Mouse (Mus musculus) stomach, embryonic 14.5 days (tissue): Measurements from ENCODE around the gene Thap4. TPM values are rescaled to one million over a fixed set of nuclear protein-coding genes. Genes with fewer than 3 reads are reported as not detected.

Experiments used
- ATAC-seq: fragments of 200-750 bp; cut with Nextera tagmentation; 2 replicates; pipeline ENCODE4 v1.8.0; 2017; ENCODE audit warnings: low read depth, moderate TSS enrichment; ENCODE audit not compliant: insufficient number of reproducible peaks, insufficient read depth, low FRiP score
- H3K27ac ChIP-seq: fragments of 300-500 bp; sonication (generic); 2 replicates; pipeline ENCODE4 v1.5.1; 2014; ENCODE audit warnings: mild to moderate bottlenecking, low read length, moderate library complexity, mixed read lengths
- H3K27me3 ChIP-seq: fragments of 300-500 bp; sonication (generic); 2 replicates; pipeline ENCODE4 v1.6.1; 2014; ENCODE audit warnings: low read length, control low read depth, mixed read lengths; ENCODE audit not compliant: control insufficient read depth, insufficient read depth
- H3K36me3 ChIP-seq: fragments of 300-500 bp; sonication (generic); 2 replicates; pipeline ENCODE4 v1.6.1; 2014; ENCODE audit warnings: mild to moderate bottlenecking, control low read depth, low read length, moderate library complexity, mixed read lengths; ENCODE audit not compliant: control insufficient read depth, insufficient read depth
- H3K4me1 ChIP-seq: fragments of 300-500 bp; sonication (generic); 2 replicates; pipeline ENCODE4 v1.6.1; 2014; ENCODE audit warnings: low read length, control low read depth, mixed read lengths; ENCODE audit not compliant: control insufficient read depth, insufficient read depth
- H3K4me2 ChIP-seq: fragments of 300-500 bp; sonication (generic); replicated peaks from 2 replicates; pipeline ENCODE4 v1.6.1; 2014; ENCODE audit warnings: low read depth, low read length, control low read depth
- H3K4me3 ChIP-seq: fragments of 300-500 bp; sonication (generic); 2 replicates; pipeline ENCODE4 v1.5.1; 2014; ENCODE audit warnings: low read depth, low read length, control low read depth
- H3K9ac ChIP-seq: fragments of 300-500 bp; sonication (generic); replicated peaks from 2 replicates; pipeline ENCODE4 v1.6.1; 2014; ENCODE audit warnings: low read depth, mild to moderate bottlenecking, control low read depth, low read length, moderate library complexity, mixed read lengths
- H3K9me3 ChIP-seq: fragments of 300-500 bp; sonication (generic); 2 replicates; pipeline ENCODE4 v1.6.1; 2016; ENCODE audit warnings: low read depth, low read length, control low read depth; ENCODE audit not compliant: control insufficient read depth
- WGBS: fragments of 180-500 bp; shearing (Covaris S2); extraction: QIAGEN DNeasy Blood & Tissue Kit; methylation state at CpG from one replicate; pipeline ENCODE4 v1.1.7; 2014; 5-methylcytosine and 5-hydroxymethylcytosine counted together
- polyA plus RNA-seq: library from polyadenylated mRNA; unstranded; fragments of >200 nt; fragmentation: Nextera tagmentation; extraction: Ambion mirVana; gene quantifications from 2 replicates; pipeline ENCODE4 v1.2.1, GENCODE M21; 2014

Gene Thap4
- polyA plus RNA-seq, 1 experiment from 2014 or later: 51.0 TPM

DNA sequence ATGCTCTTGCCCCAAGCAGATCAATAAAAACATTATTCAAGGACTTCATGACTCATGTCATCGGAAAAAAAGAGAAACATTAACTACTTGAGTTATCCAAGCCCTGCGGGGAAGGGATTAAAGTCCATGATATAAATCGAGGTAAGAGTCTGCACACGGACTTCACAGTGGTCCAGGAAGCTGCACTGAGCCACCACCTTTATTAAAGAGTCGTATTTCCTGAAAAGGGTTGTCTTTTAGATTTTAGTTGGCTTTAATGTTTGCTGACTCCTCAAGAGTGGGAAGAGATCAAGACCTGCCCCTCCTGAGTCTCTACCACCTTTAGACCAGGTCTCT is 97.7 kb downstream of the Thap4 start:
- no peaks in the 10 kb centered on the region for H3K4me1 ChIP-seq
- no peaks in the 10 kb centered on the region for H3K9me3 ChIP-seq
- 66% methylated on average over 5 of the region's 5 CpGs for WGBS
- H3K9ac ChIP-seq: no peak overlapping the region
- H3K4me3 ChIP-seq: no peak overlapping the region
- H3K4me2 ChIP-seq: no peak overlapping the region
- H3K36me3 ChIP-seq: no peaks in the 10 kb centered on the region
- no peak overlapping the region for H3K27ac ChIP-seq
- no peak for ATAC-seq
- no peaks in the 10 kb centered on the region for H3K27me3 ChIP-seq

DNA sequence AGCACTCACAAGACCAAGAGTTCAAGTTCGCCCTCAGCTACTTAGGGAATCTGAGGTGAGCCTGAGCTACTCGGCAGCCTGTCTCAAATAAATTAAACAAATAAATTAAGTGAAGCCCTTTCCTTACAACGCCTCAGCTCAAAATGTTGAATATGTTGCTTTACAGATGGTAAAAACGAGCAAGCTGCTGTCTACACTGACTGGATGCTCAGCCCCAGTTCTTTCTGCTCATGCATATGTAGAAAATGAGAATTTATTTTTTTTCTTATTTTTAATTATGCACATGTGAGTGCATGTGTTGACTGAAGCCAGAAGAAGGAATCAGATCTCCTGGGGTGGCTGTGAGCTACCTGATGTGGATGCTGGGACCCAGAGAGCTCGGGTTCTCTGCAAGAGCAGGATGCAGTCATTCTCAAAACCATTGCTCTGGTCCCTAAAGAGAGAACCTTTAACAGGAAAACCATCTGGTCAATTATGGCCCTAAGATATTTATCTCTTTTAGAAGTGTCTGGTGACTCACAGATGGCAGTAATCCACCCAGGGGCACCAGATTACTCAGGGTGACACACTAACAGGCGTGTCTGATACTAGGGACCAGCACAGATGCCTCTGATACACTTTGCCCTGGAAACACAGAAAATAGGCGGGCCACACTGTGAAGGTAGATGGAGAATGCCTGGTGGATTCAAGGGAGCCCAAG is 98.2 kb downstream of the Thap4 start:
- Histone ChIP-seq H3K4me2 (no peak overlapping the region), H3K9ac (no peak overlapping the region), H3K4me1 (no peaks in the 10 kb centered on the region), H3K4me3 (no peak overlapping the region), H3K9me3 (no peaks in the 10 kb centered on the region), H3K27ac (no peak overlapping the region), H3K27me3 (no peaks in the 10 kb centered on the region), H3K36me3 (no peaks in the 10 kb centered on the region)
- WGBS: 59% methylated on average over 7 of the region's 7 CpGs
- ATAC-seq: no peak

DNA sequence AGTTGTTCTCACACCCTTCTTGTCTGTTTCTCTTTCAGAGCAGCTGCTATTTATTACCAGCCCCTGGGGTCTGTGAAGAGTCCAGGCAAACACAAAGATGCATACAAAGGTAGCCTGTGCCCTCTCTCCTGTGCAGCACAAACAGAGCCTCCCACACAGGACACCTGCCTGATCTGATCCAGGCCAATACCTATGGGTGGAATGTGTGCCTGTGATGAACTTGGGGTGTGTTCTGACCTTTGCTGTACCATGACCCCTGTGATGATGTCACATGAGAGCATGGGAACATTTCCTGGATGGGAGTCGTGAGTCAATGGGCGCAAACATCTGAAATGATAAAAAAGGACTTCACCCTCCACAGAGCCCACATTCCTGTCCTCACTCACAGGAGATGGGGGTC is 99.9 kb downstream of the Thap4 start:
- no peak overlapping the region for H3K27ac ChIP-seq
- ATAC-seq: no peak

DNA sequence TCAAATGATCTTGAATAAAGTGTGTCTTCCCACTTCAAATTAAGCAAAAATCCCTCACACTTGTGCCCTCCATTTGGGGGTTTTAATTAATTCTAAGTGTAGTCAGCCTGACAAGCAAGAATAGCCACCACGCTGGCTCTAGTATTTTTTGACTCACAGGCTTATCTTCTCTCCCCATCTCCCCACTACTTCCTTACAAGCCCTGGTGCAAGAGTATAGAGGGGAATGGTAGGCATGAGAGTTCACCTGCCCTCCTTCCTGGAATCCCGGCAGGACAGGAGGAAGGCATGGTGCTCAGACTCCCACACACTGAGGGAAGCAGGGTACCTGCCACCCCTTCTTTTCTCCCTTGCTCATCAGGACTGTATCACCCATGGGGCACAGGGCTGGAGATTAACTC is 100.4 kb downstream of the Thap4 start:
- H3K9me3 ChIP-seq: no peaks in the 10 kb centered on the region
- H3K4me1 ChIP-seq: no peaks in the 10 kb centered on the region
- no peak overlapping the region for H3K27ac ChIP-seq
- ATAC-seq: no peak
- H3K27me3 ChIP-seq: no peaks in the 10 kb centered on the region
- no peak overlapping the region for H3K4me2 ChIP-seq
- WGBS: 36% methylated on average over 2 of the region's 2 CpGs
- no peak overlapping the region for H3K9ac ChIP-seq
- H3K4me3 ChIP-seq: no peak overlapping the region
- H3K36me3 ChIP-seq: no peaks in the 10 kb centered on the region

More for the DNA sequence above, 99.9 kb downstream of the Thap4 start:
- H3K9ac ChIP-seq: no peak overlapping the region
- H3K27me3 ChIP-seq: no peaks in the 10 kb centered on the region
- no peak overlapping the region for H3K4me3 ChIP-seq
- H3K4me1 ChIP-seq: no peaks in the 10 kb centered on the region
- H3K36me3 ChIP-seq: no peaks in the 10 kb centered on the region
- WGBS: 70% methylated on average over 2 of the region's 2 CpGs
- no peaks in the 10 kb centered on the region for H3K9me3 ChIP-seq
- H3K4me2 ChIP-seq: no peak overlapping the region

Other genes starting within 250 kb of the Thap4 start
- 7.0 and 7.7 TPM in 2 replicates for gene Farp2, start 242.8 kb downstream of the Thap4 start, polyA plus RNA-seq
- 171 and 174 TPM in 2 replicates for gene Stk25, start 96.2 kb downstream of the Thap4 start, polyA plus RNA-seq
- 54.1 and 58.0 TPM in 2 replicates for gene Bok, start 69.2 kb downstream of the Thap4 start, polyA plus RNA-seq
- gene Atg4b, start 3.4 kb downstream of the Thap4 start, polyA plus RNA-seq: 91.6 and 100 TPM in 2 replicates
- gene Dtymk, start 47.1 kb upstream of the Thap4 start, polyA plus RNA-seq: 271 and 280 TPM in 2 replicates
- gene Ing5, start 49.1 kb upstream of the Thap4 start, polyA plus RNA-seq: 19.4 and 21.7 TPM in 2 replicates
- 13.6 and 16.0 TPM in 2 replicates for gene D2hgdh, start 70.0 kb upstream of the Thap4 start, polyA plus RNA-seq
- not detected in 2 replicates for gene Gal3st2, start 106.4 kb upstream of the Thap4 start, polyA plus RNA-seq
- gene Gal3st2b, start 163.4 kb upstream of the Thap4 start, polyA plus RNA-seq: 0.09 TPM in 1 of 2 replicates, not detected in the other
- not detected in 2 replicates for gene Gal3st2c, start 235.6 kb upstream of the Thap4 start, polyA plus RNA-seq